Mouse (Mus musculus) cerebellum, adult 2 months (tissue): ENCODE measurements around the gene Enpp4. TPM values are rescaled to one million over a fixed set of nuclear protein-coding genes. Genes with fewer than 3 reads are reported as not detected.

Experiments used
- DNase-seq, 2 experiments: peaks; one replicate each; pipeline ENCODE4 v3.0.0; 2021
- H3K27ac ChIP-seq: fragments of 200-500 bp; 2 replicates; pipeline ENCODE4 v1.5.1; 2012; ENCODE audit warnings: low read length, control low read depth, inconsistent platforms; ENCODE audit not compliant: insufficient read depth
- H3K27me3 ChIP-seq: fragments of 200-500 bp; 2 replicates; pipeline ENCODE4 v1.6.1; 2012; ENCODE audit warnings: inconsistent platforms, mild to moderate bottlenecking, low read length, moderate library complexity; ENCODE audit not compliant: control insufficient read depth, insufficient read depth
- H3K4me1 ChIP-seq: fragments of 200-500 bp; 2 replicates; pipeline ENCODE4 v1.6.1; 2011; ENCODE audit warnings: low read length; ENCODE audit not compliant: control insufficient read depth, insufficient read depth
- H3K4me3 ChIP-seq: fragments of 200-500 bp; replicated peaks from 2 replicates; pipeline ENCODE3; 2011; ENCODE audit warnings: mild to moderate bottlenecking, low read depth, low read length, control low read depth; ENCODE audit not compliant: insufficient read depth
- CTCF ChIP-seq: fragments of 200-500 bp; IDR thresholded peaks from 2 replicates; pipeline ENCODE4 v1.5.1; 2011; ENCODE audit warnings: low read depth, mild to moderate bottlenecking, control low read depth, low read length, moderate library complexity, borderline replicate concordance; ENCODE audit not compliant: insufficient read depth
- POLR2A ChIP-seq: fragments of 200-500 bp; IDR thresholded peaks from 2 replicates; pipeline ENCODE4 v1.6.1; 2011; ENCODE audit warnings: low read length, control low read depth, borderline replicate concordance; ENCODE audit not compliant: insufficient read depth
- WGBS: fragments of 180-500 bp; shearing (Covaris S2); methylation state at CpG from one replicate; pipeline ENCODE4 v1.1.7; 2018; 5-methylcytosine and 5-hydroxymethylcytosine counted together
- polyA plus RNA-seq: library from polyadenylated mRNA; depleted of rRNA; stranded (reverse); fragments of >200 nt; gene quantifications from 2 replicates; pipeline ENCODE4 v1.2.3, GENCODE M21; 2012

The Enpp4 gene
- polyA plus RNA-seq, 1 experiment = 18.2 TPM

DNA sequence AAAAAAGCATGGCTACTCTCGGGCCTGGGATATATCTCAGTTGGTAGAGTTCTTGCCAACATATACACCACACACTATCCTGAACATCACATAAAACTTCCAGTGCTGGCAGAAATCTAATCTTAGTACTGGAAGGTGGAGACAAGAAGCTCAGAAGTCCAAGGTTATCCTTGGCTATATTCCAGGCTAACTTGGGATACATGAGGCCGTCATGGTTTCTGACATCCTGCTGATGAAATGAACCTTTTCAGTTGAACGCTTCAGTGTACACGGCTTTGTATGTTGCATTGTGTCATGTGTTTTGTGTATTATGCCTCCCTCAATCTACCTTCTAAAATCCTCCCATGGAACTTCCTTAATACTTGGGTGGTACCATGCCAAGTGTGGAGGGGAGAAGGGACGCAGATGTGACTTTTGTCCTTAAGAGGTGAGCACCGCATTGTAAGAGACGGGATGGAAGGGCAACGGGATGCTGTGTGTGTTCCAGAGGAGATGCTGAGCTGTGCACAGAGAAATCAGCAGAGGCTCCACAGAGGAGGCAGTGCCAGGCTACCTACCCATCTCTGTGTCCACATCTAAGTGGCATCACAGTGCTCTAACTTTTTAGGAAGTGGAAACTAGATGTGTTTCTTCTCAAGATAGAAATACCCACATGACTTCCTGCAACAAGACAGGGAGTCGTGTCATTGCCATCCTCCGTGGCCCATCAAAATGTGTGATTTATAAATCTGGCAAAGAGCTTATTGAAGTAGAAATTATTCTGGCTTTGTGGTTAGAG lies 31.4 kb upstream of the Enpp4 start:
- TF ChIP-seq POLR2A = no peak
- no peak for TF ChIP-seq CTCF
- Histone ChIP-seq H3K27ac (no peak overlapping the region), H3K4me3 (no peak overlapping the region), H3K4me1 (no peaks in the 10 kb centered on the region), H3K27me3 (no peaks in the 10 kb centered on the region; the same call in 1 of the 2 replicates)
- 69% methylated on average over 10 of the region's 10 CpGs for WGBS
- DNase-seq = no peak

DNA sequence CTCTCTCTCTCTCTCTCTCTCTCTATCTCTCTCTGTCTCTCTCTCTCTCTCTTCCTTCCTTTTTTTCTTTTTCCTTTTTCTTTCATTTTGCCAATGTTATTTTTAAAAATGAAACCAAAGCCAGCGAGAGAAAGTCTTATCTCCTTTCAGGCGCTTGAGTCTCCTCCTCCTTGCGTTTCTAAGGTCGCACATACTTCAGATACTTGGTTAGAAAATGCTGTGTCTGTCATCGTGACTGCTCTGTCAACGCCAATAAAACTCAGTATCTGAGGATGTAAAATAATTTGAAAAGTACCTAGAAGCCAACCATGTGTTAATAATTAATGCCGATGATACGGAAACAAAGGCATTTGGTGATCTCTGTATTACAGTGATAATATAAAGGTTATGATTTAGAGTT lies 30.4 kb upstream of the Enpp4 start:
- TF ChIP-seq POLR2A (no peak), CTCF (no peak)
- H3K27ac ChIP-seq = no peak overlapping the region
- H3K4me1 ChIP-seq = no peaks in the 10 kb centered on the region
- no peak for DNase-seq
- no peaks in the 10 kb centered on the region; the same call in 1 of the 2 replicates for H3K27me3 ChIP-seq
- H3K4me3 ChIP-seq = no peak overlapping the region
- 82% methylated on average over 8 of the region's 8 CpGs for WGBS

DNA sequence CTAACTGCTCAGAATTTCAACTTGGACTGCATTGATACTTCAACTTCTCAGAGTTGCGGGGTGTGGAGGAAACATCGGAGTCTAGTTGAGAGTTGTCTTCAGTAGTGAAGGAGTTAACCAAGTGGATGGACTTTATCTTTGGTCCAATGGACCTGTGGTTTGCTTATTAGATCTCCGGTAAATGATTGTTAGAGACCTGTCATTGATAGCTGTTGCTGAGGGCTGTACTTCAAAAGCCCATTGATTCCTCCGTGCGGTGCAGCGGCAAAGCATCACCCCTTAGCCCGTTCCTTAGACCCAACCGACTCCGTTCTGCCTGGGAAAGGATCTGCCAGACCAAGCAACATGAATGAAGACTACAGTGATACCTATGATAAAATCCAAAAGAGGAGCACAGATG lies 28.9 kb upstream of the Enpp4 start:
- Histone ChIP-seq H3K4me1 (no peaks in the 10 kb centered on the region), H3K4me3 (no peak overlapping the region), H3K27me3 (no peaks in the 10 kb centered on the region; the same call in 1 of the 2 replicates), H3K27ac (no peak overlapping the region)
- WGBS = 83% methylated on average over 9 of the region's 9 CpGs
- no peak for DNase-seq
- TF ChIP-seq POLR2A (no peak), CTCF (no peak)

DNA sequence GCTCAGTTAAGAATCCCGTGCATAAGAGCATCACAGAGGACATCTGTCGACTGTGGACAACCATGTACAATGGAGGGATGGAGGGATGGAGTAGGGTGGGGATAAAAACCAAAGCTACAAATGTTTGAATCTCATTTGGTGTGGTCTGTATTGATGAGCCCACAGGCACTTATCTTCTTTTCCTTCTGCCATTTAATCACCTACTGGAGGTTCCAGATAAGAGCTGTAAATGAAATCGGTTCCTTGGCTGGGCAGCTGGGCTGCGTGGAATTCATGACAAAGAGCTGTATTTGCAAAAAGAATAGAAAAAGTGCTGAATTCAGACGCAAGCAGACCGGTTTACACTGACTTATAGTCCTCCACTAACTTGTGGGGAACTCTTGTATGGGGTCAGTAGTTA lies 28.5 kb upstream of the Enpp4 start:
- no peaks in the 10 kb centered on the region; the same call in 1 of the 2 replicates for H3K27me3 ChIP-seq
- DNase-seq = no peak
- TF ChIP-seq POLR2A (no peak), CTCF (no peak)
- H3K4me3 ChIP-seq = no peak overlapping the region
- H3K27ac ChIP-seq = no peak overlapping the region
- no peaks in the 10 kb centered on the region for H3K4me1 ChIP-seq
- WGBS = 77% methylated on average over 6 of the region's 6 CpGs

DNA sequence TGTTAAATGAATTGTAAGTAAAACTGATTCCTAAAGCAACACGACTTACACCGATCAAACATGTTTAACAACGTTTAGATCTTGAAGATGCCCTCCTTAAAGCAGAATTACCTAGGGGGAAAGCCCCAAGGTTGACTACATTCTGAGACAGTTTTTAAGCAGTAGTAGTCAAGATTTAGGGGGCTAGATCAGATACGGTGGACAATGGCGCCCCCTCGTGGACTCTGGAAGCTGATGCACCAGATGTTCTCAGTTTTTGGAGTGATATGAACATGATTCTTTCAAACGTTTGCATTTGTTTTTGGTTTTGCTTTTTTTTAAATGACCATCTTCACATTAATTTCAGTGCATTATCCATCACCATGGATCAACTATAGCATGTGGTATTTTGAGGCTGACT lies 24.8 kb upstream of the Enpp4 start:
- Histone ChIP-seq H3K27me3 (no peaks in the 10 kb centered on the region; the same call in 1 of the 2 replicates), H3K27ac (no peak overlapping the region), H3K4me1 (no peaks in the 10 kb centered on the region), H3K4me3 (no peak overlapping the region)
- 12% methylated on average over 7 of the region's 7 CpGs for WGBS
- DNase-seq = peak; percentile 43 to 62
- TF ChIP-seq CTCF (peak; percentile 81), POLR2A (no peak)

DNA sequence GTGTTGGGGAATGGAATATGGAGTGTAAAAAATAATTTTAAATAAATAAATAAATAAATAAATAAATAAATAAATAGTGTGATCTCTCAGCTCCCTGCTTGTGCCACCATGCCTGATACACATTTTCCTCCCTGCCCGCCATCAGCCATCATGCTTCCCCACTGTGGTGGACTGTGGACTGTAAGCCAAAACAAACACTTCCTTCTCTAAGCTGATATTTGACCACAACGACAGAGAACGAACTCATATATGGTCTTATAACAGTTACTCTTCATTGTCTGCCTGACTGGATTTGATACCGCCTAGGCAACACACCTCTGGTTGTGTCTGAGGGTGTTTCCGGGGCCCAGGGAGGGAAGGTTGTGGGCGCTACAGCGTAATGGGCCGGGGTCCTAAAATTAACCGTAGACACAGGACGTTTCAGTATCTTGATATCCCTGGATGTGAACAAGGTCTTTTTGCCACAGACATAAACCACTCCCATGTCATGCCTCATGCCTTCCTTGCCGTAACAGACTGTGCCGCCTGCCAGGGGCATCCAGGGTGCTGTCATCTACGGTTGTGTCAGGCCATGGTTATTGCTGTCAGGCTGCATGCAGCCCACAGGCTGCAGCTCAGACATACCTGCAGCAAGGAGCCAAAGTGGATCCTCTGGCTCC lies 23.6 kb upstream of the Enpp4 start:
- 80% methylated on average over 13 of the region's 13 CpGs for WGBS

DNA sequence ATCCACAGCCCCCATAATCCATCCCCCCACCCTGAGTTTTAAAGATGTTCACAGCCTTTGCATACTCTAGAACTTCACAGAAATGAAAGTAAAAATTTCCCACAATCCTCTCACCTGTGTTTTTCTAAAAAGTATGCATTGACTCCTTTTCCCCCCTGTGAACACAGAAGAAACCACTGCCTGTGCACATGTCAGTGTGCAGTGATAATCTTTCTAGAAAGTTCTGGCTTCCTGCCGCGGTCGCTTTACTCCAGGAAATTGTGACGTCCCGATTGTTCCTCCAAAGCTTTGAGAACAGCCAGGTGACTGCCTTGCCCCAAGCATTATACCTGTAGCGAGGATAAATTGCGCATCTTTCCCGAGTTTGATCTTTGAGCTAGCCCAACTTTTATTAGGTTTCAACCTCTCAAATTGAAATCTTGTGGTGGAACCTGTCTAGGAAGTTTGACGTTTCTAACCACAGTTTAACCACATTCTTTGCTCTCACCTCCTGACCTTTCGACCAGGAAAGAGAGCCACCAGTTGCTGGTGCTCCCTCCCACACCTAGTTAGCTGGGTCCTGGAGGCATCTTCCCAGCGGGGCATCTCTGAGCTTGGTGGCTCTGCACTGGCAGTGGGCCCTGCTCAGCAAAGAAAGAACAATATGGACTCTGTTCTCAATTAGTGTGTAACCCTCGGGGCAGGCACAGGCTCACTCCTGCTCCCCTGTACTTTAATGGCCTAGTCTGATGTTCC lies 15.9 kb upstream of the Enpp4 start:
- Histone ChIP-seq H3K27ac (peak overlapping the region; percentile 55; the same call in 1 of the 2 replicates), H3K4me3 (no peak overlapping the region), H3K27me3 (no peaks in the 10 kb centered on the region), H3K4me1 (no peaks in the 10 kb centered on the region)
- DNase-seq = no peak
- TF ChIP-seq CTCF (no peak), POLR2A (no peak)
- WGBS = 76% methylated on average over 12 of the region's 12 CpGs

More for the DNA sequence above, 23.6 kb upstream of the Enpp4 start:
- Histone ChIP-seq H3K27me3 (no peaks in the 10 kb centered on the region; the same call in 1 of the 2 replicates), H3K4me1 (no peaks in the 10 kb centered on the region), H3K27ac (no peak overlapping the region), H3K4me3 (no peak overlapping the region)
- no peak for TF ChIP-seq CTCF
- no peak for TF ChIP-seq POLR2A
- no peak for DNase-seq

DNA sequence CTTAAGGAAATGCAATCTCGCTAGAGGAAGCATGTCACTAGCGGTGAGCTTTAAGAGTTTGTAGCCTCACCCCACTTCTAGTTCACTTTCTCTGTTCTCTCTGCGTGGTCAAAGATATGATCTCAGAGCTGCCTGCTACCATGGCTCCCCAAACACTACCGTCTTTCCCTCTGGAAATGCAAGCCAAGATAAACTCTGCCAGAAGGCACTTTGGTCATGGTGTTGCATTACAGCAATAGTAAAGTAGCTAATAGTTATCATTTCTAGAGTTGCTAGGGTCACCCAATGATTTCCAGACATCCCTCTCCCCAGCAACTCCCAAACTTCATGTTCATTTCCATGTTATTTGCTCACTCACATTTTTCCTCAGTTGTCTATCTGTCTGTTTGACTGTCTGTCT lies 12.6 kb upstream of the Enpp4 start:
- Histone ChIP-seq H3K27me3 (no peaks in the 10 kb centered on the region), H3K4me3 (no peak overlapping the region), H3K27ac (no peak overlapping the region), H3K4me1 (no peaks in the 10 kb centered on the region)
- WGBS = 83% methylated on average over 4 of the region's 4 CpGs
- no peak for DNase-seq
- TF ChIP-seq CTCF (no peak), POLR2A (no peak)
